Mouse (Mus musculus): Measurements from ENCODE around the gene Samhd1. TPM values are rescaled to one million over a fixed set of nuclear protein-coding genes. Genes with fewer than 3 reads are reported as not detected.

The Samhd1 gene
- polyA plus RNA-seq, 1 experiment = 5.4 TPM

DNA sequence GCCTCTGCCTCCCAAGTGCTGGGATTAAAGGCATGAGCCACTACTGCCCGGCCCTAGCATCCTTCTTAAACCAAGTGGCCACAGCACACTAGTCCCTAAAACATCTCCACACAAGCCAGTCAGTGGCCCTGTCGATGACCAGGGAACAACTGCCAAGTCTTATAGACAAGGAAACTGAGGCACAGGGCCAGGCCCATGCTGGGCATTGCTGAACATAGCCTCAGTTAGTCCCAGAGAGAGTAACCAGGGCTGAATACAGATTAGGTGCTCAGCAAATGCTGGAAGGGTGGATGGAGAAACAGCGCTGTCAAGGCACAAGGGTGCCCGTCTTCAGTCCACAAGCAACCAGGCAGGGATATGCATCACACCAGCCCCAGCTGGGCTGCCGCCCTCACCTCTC is 81.9 kb downstream of the Samhd1 start:
- Histone ChIP-seq H3K27me3 (ENCODE audit: control insufficient read depth, insufficient read depth, low read length) (no peaks in the 10 kb centered on the region), H3K4me1 (ENCODE audit: control insufficient read depth, insufficient read depth, low read length) (peaks cover 12% of the 10 kb centered on the region), H3K27ac (ENCODE audit: control insufficient read depth, insufficient read depth, low read depth, low read length) (no peak overlapping the region), H3K36me3 (ENCODE audit: control insufficient read depth, insufficient read depth, low read length) (no peaks in the 10 kb centered on the region), H3K4me3 (ENCODE audit: control insufficient read depth, low read depth, low read length) (no peak overlapping the region)
- TF ChIP-seq CTCF (IDR thresholded peaks at IDR 0.05; ENCODE audit: control insufficient read depth, insufficient read depth, insufficient replicate concordance, low read depth, low read length) (no peak), POLR2A (IDR thresholded peaks at IDR 0.05; ENCODE audit: control insufficient read depth, low read depth, low read length) (no peak)

DNA sequence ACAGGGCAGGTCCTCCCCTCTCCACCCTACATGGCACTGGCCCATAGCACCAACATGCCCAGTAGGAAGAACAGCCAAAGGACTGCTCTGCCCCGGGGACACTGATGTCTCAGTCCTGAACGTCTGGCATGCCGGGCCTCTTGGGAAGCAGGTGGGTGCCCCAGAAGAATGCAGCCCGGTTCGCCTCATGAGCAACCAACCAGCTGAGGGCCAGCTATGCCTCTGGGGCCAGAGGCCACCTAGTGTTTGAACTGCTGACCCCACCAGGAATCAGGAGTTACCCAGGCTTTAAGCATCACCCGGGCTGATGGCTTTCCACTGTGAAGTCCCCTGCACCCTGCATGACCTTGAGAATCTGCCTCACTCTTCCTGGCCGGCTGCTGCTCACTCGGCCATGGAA is 82.6 kb downstream of the Samhd1 start:
- peaks cover 12% of the 10 kb centered on the region for H3K4me1 ChIP-seq (ENCODE audit: control insufficient read depth, insufficient read depth, low read length)

DNA sequence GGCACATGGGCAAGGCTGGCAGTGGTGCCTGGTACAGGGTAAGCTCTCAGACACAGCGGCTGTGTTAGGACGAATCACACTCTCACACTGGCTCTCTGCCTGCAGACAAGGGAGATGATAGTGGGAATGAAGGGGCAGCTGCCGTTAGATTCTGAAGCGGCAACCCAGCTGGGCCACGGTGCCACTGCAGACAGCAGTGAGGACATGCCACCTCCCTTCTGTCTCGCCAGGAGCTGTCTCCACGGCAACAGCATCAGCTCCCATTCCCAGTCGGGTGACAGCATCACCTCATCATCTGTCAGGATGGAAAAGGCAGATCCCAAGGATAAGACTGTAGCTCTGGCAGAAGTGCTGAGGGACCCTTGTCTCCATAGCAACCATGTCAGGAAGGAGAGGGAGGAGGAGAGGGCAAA is 85.2 kb downstream of the Samhd1 start:
- Histone ChIP-seq H3K36me3 (ENCODE audit: control insufficient read depth, insufficient read depth, low read length) (no peaks in the 10 kb centered on the region), H3K4me3 (ENCODE audit: control insufficient read depth, low read depth, low read length) (no peak overlapping the region), H3K27me3 (ENCODE audit: control insufficient read depth, insufficient read depth, low read length) (no peaks in the 10 kb centered on the region), H3K4me1 (ENCODE audit: control insufficient read depth, insufficient read depth, low read length) (peaks cover 12% of the 10 kb centered on the region), H3K27ac (ENCODE audit: control insufficient read depth, insufficient read depth, low read depth, low read length) (no peak overlapping the region)
- TF ChIP-seq CTCF (IDR thresholded peaks at IDR 0.05; ENCODE audit: control insufficient read depth, insufficient read depth, insufficient replicate concordance, low read depth, low read length) (no peak), POLR2A (IDR thresholded peaks at IDR 0.05; ENCODE audit: control insufficient read depth, low read depth, low read length) (no peak)

More for the DNA sequence above, 82.6 kb downstream of the Samhd1 start:
- H3K27me3 ChIP-seq (ENCODE audit: control insufficient read depth, insufficient read depth, low read length) = no peaks in the 10 kb centered on the region
- TF ChIP-seq CTCF (IDR thresholded peaks at IDR 0.05; ENCODE audit: control insufficient read depth, insufficient read depth, insufficient replicate concordance, low read depth, low read length) (no peak), POLR2A (IDR thresholded peaks at IDR 0.05; ENCODE audit: control insufficient read depth, low read depth, low read length) (no peak)
- no peaks in the 10 kb centered on the region for H3K36me3 ChIP-seq (ENCODE audit: control insufficient read depth, insufficient read depth, low read length)
- H3K27ac ChIP-seq (ENCODE audit: control insufficient read depth, insufficient read depth, low read depth, low read length) = no peak overlapping the region
- no peak overlapping the region for H3K4me3 ChIP-seq (ENCODE audit: control insufficient read depth, low read depth, low read length)

- H3K4me1 ChIP-seq (ENCODE audit: control insufficient read depth, insufficient read depth, low read length) = peaks cover 12% of the 10 kb centered on the region
- no peaks in the 10 kb centered on the region for H3K27me3 ChIP-seq (ENCODE audit: control insufficient read depth, insufficient read depth, low read length)
- H3K36me3 ChIP-seq (ENCODE audit: control insufficient read depth, insufficient read depth, low read length) = no peaks in the 10 kb centered on the region
- H3K27ac ChIP-seq (ENCODE audit: control insufficient read depth, insufficient read depth, low read depth, low read length) = no peak overlapping the region
- TF ChIP-seq CTCF (IDR thresholded peaks at IDR 0.05; ENCODE audit: control insufficient read depth, insufficient read depth, insufficient replicate concordance, low read depth, low read length) (no peak), POLR2A (IDR thresholded peaks at IDR 0.05; ENCODE audit: control insufficient read depth, low read depth, low read length) (no peak)
- H3K4me3 ChIP-seq (ENCODE audit: control insufficient read depth, low read depth, low read length) = no peak overlapping the region
Observed at GRCm38 (mm10) chr2:157048395-157049181, 86.5 kb downstream of the Samhd1 start.

Other genes starting within 250 kb of the Samhd1 start
- gene Sla2, start 248.1 kb downstream of the Samhd1 start, polyA plus RNA-seq (2012; rRNA removed) = 0.14 and 0.16 TPM in 2 replicates
- 344 and 368 TPM in 2 replicates for gene Ndrg3, start 143.2 kb downstream of the Samhd1 start, polyA plus RNA-seq (2012; rRNA removed)
- gene Dsn1, start 128.1 kb downstream of the Samhd1 start, polyA plus RNA-seq (2012; rRNA removed) = 20.9 and 25.9 TPM in 2 replicates
- 3.3 and 4.5 TPM in 2 replicates for gene Soga1, start 56.0 kb downstream of the Samhd1 start, polyA plus RNA-seq (2012; rRNA removed)
- 0.41 TPM in 1 of 2 replicates, not detected in the other for gene Tldc2, start 48.2 kb downstream of the Samhd1 start, polyA plus RNA-seq (2012; rRNA removed)
- 7.7 and 8.4 TPM in 2 replicates for gene Rbl1, start 69.3 kb upstream of the Samhd1 start, polyA plus RNA-seq (2012; rRNA removed)
- 400 and 406 TPM in 2 replicates for gene Rpn2, start 143.8 kb upstream of the Samhd1 start, polyA plus RNA-seq (2012; rRNA removed)
- gene Mroh8, start 144.3 kb upstream of the Samhd1 start, polyA plus RNA-seq (2012; rRNA removed) = 71.3 and 75.0 TPM in 2 replicates
- 0.89 and 1.5 TPM in 2 replicates for gene Ghrh, start 212.2 kb upstream of the Samhd1 start, polyA plus RNA-seq (2012; rRNA removed)
- gene Manbal, start 232.3 kb upstream of the Samhd1 start, polyA plus RNA-seq (2012; rRNA removed) = 22.5 and 25.7 TPM in 2 replicates